Mouse (Mus musculus) myocyte (in vitro differentiated cells): ENCODE data around the gene Plk3.

ENCODE experiments used
- CEBPB ChIP-seq: IDR thresholded peaks from 2 replicates; pipeline ENCODE4 v1.6.1; 2011; ENCODE audit warnings: mild to moderate bottlenecking, moderate library complexity; ENCODE audit not compliant: poor library complexity, insufficient read depth, severe bottlenecking
- E2F4 ChIP-seq: IDR thresholded peaks from one replicate; pipeline ENCODE4 v1.6.1; 2011; ENCODE audit warnings: mild to moderate bottlenecking, control low read depth, moderate library complexity; ENCODE audit not compliant: insufficient read depth
- MYOD1 ChIP-seq, 3 experiments: IDR thresholded peaks; one replicate each; pipeline ENCODE4 v1.6.1; 2011; ENCODE audit warnings: control low read depth in 2 of 3, low read depth in 2 of 3, mild to moderate bottlenecking in 2 of 3, moderate library complexity in 1 of 3; ENCODE audit not compliant: insufficient read length in 2 of 3, control insufficient read depth in 1 of 3
- POLR2A ChIP-seq: IDR thresholded peaks from one replicate; pipeline ENCODE4 v1.6.1; 2011; ENCODE audit warnings: low read depth, mild to moderate bottlenecking, control low read depth, moderate library complexity; ENCODE audit not compliant: insufficient read length
- TCF12 ChIP-seq: IDR thresholded peaks from one replicate; pipeline ENCODE4 v1.6.1; 2011; ENCODE audit warnings: mild to moderate bottlenecking, control low read depth; ENCODE audit not compliant: poor library complexity, insufficient read depth, severe bottlenecking

- no peak for TF ChIP-seq E2F4
- no peak for TF ChIP-seq CEBPB
- no peak for TF ChIP-seq POLR2A
- TF ChIP-seq MYOD1 (IDR thresholded peaks at IDR 0.05; ENCODE audit: control insufficient read depth in 1 of 3, insufficient read length in 2 of 3, low read depth in 2 of 3), result no peak
- no peak for TF ChIP-seq TCF12
Measured at GRCm38 (mm10) chr4:117161183-117161582, 27.4 kb upstream of the Plk3 start.
